In the genomic region with DNA sequence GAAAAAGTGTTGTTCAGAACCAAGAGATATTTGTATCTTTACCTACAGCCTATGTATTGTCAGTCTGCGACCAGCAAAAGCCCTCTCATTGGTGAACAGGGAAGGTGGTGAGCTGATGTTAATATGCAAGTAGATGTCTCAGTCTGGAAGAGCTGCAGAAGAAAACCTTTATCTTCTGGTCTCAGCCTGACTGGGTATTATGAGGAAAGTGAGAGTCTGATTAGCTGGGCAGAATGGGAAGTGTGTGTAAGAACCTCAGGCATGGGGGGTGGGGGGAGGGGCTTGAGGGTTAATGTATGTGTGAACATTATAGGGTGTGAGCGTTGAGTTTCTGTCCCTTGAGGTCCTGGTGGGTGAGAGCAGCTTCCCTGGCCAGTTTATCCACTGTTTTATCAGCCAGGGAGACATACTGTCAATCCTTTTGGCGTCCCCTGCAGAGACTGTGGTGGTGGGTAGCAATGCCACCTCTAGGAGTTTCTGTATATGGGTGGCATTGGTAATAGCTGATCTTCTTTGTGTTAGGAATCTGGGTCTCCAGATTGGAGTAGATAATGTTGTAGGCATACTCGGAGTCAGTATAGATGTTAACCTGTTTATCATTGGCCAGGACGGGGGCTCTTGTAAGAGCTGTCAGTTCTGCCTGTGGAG, we compare ENCODE assay signal across 21 mouse cellular contexts. TPM values are rescaled to one million over a fixed set of nuclear protein-coding genes. Genes with fewer than 3 reads are reported as not detected.
DNase-seq lines count a peak whose midpoint lies in the region; ATAC-seq and TF ChIP-seq lines count a peak whose summit lies in the region.
"Had no signal": no experiment of that assay in that cellular context is flagged by ENCODE, and none has a peak within 500 bp of the region (broad histone marks: within the 10 kb centered on the region; RNA-seq: fewer than 3 reads in every experiment).

No protein-coding gene starts in this region.

- H3K27me3 ChIP-seq in G1E (ENCODE audit: insufficient read depth, low read length) = no peaks in the 10 kb centered on the region
- H3K27me3 ChIP-seq in liver, embryonic 11.5 days (replicated peaks; ENCODE audit: control insufficient read depth, insufficient read depth, low read length) = no peaks in the 10 kb centered on the region
- H3K27me3 ChIP-seq in hindbrain, embryonic 11.5 days (ENCODE audit: control insufficient read depth, insufficient read depth, low read length) = no peaks in the 10 kb centered on the region
- H3K27me3 ChIP-seq: forebrain, embryonic 13.5 days had no signal

- ATAC-seq in G1E (ENCODE audit: extremely low read depth, insufficient number of reproducible peaks, low FRiP score, poor library complexity, severe bottlenecking) = peak; percentile 71
- ATAC-seq in liver, embryonic 11.5 days (replicated peaks; ENCODE audit: low FRiP score) = peak; percentile 76
- peak; percentile 3; the same call in 1 of the 2 replicates for ATAC-seq in megakaryocyte, adult 5-6 weeks (ENCODE audit: poor library complexity, severe bottlenecking)
- no peak for ATAC-seq in hindbrain, embryonic 11.5 days (ENCODE audit: low FRiP score)
- ATAC-seq: activated CD4-positive, CD25-positive, alpha-beta regulatory T cell, adult 4 months; forebrain, embryonic 13.5 days had no signal

- H3K4me2 ChIP-seq in liver, embryonic 11.5 days = peak overlapping the region; percentile 55
- H3K4me2 ChIP-seq in hindbrain, embryonic 11.5 days (replicated peaks; ENCODE audit: low read depth, low read length) = no peak overlapping the region
- H3K4me2 ChIP-seq: forebrain, embryonic 13.5 days; midbrain, embryonic 11.5 days had no signal

- H3K36me3 ChIP-seq in G1E (replicated peaks) = peaks cover 10% of the 10 kb centered on the region
- H3K36me3 ChIP-seq in liver, embryonic 11.5 days (ENCODE audit: control insufficient read depth, insufficient read depth, low read length) = no peaks in the 10 kb centered on the region
- no peaks in the 10 kb centered on the region for H3K36me3 ChIP-seq in hindbrain, embryonic 11.5 days (ENCODE audit: control insufficient read depth, insufficient read depth, low read length)

- peak overlapping the region; percentile 89 for H3K27ac ChIP-seq in liver, embryonic 11.5 days (ENCODE audit: low read depth, low read length)
- no peak overlapping the region for H3K27ac ChIP-seq in hindbrain, embryonic 11.5 days (ENCODE audit: low read depth, low read length)
- H3K27ac ChIP-seq: forebrain, embryonic 13.5 days; kidney, postnatal 0 days; stomach, postnatal 0 days had no signal

- no peaks in the 10 kb centered on the region for H3K9me3 ChIP-seq in G1E (replicated peaks)
- no peaks in the 10 kb centered on the region for H3K9me3 ChIP-seq in liver, embryonic 11.5 days (ENCODE audit: control insufficient read depth, low read length)
- no peaks in the 10 kb centered on the region for H3K9me3 ChIP-seq in hindbrain, embryonic 11.5 days (ENCODE audit: control insufficient read depth, low read length)
- H3K9me3 ChIP-seq: forebrain, embryonic 13.5 days had no signal

- TF ChIP-seq CTCF in G1E (IDR thresholded peaks at IDR 0.05; ENCODE audit: low read depth, low read length) = no peak

- H3K4me3 ChIP-seq in G1E (ENCODE audit: low read depth, low read length) = peak overlapping the region; percentile 64
- 0 out of 2 replicates have a peak overlapping the region, but pooled peaks have one; percentile 8 for H3K4me3 ChIP-seq in liver, embryonic 11.5 days (ENCODE audit: low read depth, low read length)
- H3K4me3 ChIP-seq in hindbrain, embryonic 11.5 days (ENCODE audit: low read depth, low read length) = no peak overlapping the region
- H3K4me3 ChIP-seq: forebrain, embryonic 13.5 days had no signal

- peak overlapping the region; percentile 44 for H3K9ac ChIP-seq in liver, embryonic 11.5 days (ENCODE audit: low read depth, low read length)
- H3K9ac ChIP-seq in hindbrain, embryonic 11.5 days (ENCODE audit: low read depth, low read length) = no peak overlapping the region
- H3K9ac ChIP-seq: forebrain, embryonic 13.5 days had no signal

- peaks cover 50% of the 10 kb centered on the region for H3K4me1 ChIP-seq in G1E (ENCODE audit: insufficient read depth, low read depth, low read length)
- H3K4me1 ChIP-seq in liver, embryonic 11.5 days (replicated peaks; ENCODE audit: control insufficient read depth, insufficient read depth, low read length) = peaks cover 32% of the 10 kb centered on the region
- H3K4me1 ChIP-seq in hindbrain, embryonic 11.5 days (replicated peaks; ENCODE audit: control insufficient read depth, insufficient read depth, low read length) = no peaks in the 10 kb centered on the region
- H3K4me1 ChIP-seq: forebrain, embryonic 13.5 days had no signal

- peak; percentile 54 for DNase-seq in G1E (ENCODE audit: low spot score)
- peak; percentile 73 for DNase-seq in c-Kit-positive CD71-positive TER-119-negative erythroid progenitor cells, embryonic 14.5 days (ENCODE audit: low read depth)
- no peak for DNase-seq in liver, embryonic 11.5 days (ENCODE audit: low spot score)
- DNase-seq in cerebellum, adult 8-10 months = no peak
- no peak for DNase-seq in hindbrain, embryonic 11.5 days (ENCODE audit: low spot score)
- DNase-seq in ovary, postnatal 14 days (ENCODE audit: low spot score) = no peak
- DNase-seq: adrenal gland, postnatal 14 days; cerebellum, adult 11-12 months; cerebellum, postnatal 25 days; gastrocnemius, postnatal 25 days; kidney, adult 11 months; lung, adult 18-20 months; lung, postnatal 14 days; retina, postnatal 1 day; right cerebral cortex, postnatal 4 days had no signal

- 43% methylated on average over 5 of the region's 5 CpGs for WGBS in liver, embryonic 11.5 days
- WGBS in hindbrain, embryonic 11.5 days = 83% methylated on average over 5 of the region's 5 CpGs

RNA-seq across cellular contexts. Expression of a gene that starts 10.4 kb away (rescaled TPM):
- 65.7 and 83.5 TPM in 2 replicates for total RNA-seq in G1E (2014; fragmentation: Nextera tagmentation)
- 148 and 163 TPM in 2 replicates for total RNA-seq in G1E (2017)
- polyA plus RNA-seq in G1E (2012) = 78.4 and 96.6 TPM in 2 replicates
- polyA plus RNA-seq in liver, embryonic 11.5 days (2014; fragmentation: Nextera tagmentation; extraction: Ambion mirVana) = 26.6 and 31.3 TPM in 2 replicates
- 0.20 and 0.43 TPM in 2 replicates for total RNA-seq in megakaryocyte, adult 5-6 weeks (2015)
- 1.7 and 1.9 TPM in 2 replicates for total RNA-seq in megakaryocyte, adult 5-6 weeks (2017)
- 1.2 and 2.1 TPM in 2 replicates for polyA plus RNA-seq in hindbrain, embryonic 11.5 days (2014; fragmentation: Nextera tagmentation; extraction: Ambion mirVana)
- polyA plus RNA-seq: activated CD4-positive, CD25-positive, alpha-beta regulatory T cell, adult 4 months had no signal

RNA-seq across cellular contexts. Expression of a gene that starts 36.1 kb away (rescaled TPM):
- total RNA-seq in G1E (2014; fragmentation: Nextera tagmentation) (31.5 and 35.1 TPM in 2 replicates), G1E (2017) (24.8 and 40.8 TPM in 2 replicates)
- 27.1 and 28.5 TPM in 2 replicates for polyA plus RNA-seq in G1E (2012)
- polyA plus RNA-seq in liver, embryonic 11.5 days (2014; fragmentation: Nextera tagmentation; extraction: Ambion mirVana) = 38.3 TPM in 2 replicates
- total RNA-seq in megakaryocyte, adult 5-6 weeks (2015) = 21.1 and 21.2 TPM in 2 replicates
- 28.9 and 54.2 TPM in 2 replicates for total RNA-seq in megakaryocyte, adult 5-6 weeks (2017)
- polyA plus RNA-seq in hindbrain, embryonic 11.5 days (2014; fragmentation: Nextera tagmentation; extraction: Ambion mirVana) = 48.3 and 50.2 TPM in 2 replicates

Comparison
In these comparisons a context has a peak if more than half of its experiments do, and no peak if none do; other contexts are left out.
1. DNase-seq: peak in G1E (single experiment) and c-Kit-positive CD71-positive TER-119-negative erythroid progenitor cells, embryonic 14.5 days (single experiment); none in liver, embryonic 11.5 days (single experiment), cerebellum, adult 8-10 months (single experiment), hindbrain, embryonic 11.5 days (single experiment) and ovary, postnatal 14 days (single experiment).